Mouse (Mus musculus) c-Kit-positive CD71-negative TER-119-negative erythroid progenitor cells, embryonic 14.5 days (primary cell): ENCODE measurements around the gene Rgs8.

Experiments
- DNase-seq: peaks from one replicate; pipeline ENCODE4 v3.0.0-alpha.2; 2013; ENCODE audit warnings: low read depth

The Rgs8 gene

DNA sequence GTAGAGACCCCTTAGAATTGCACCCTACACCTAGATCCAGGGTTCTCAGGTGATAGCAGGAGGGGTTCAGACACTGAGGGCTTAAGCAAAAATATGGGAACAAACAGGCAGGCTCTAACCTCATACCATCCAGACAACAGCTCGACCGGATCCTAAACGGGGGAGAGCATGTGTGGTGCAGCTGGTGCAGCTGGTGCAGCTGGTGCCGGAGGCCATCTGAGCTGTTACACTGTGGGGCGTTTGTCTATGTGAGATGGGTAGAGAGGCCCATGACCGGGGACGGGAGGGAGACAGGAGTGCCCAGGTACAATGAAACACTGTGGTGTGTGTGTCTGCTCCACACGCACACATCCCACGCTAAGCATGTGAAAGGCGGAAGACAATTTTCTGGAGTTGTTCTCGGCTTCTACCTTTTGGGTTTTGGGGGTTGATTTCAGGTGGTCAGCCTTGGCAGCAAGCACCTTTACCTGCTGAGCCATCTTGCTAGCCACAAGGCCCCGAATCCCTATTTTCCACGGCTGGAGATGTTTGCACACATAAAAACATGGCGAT, 93.4 kb downstream of the Rgs8 start:
- no peak for DNase-seq

DNA sequence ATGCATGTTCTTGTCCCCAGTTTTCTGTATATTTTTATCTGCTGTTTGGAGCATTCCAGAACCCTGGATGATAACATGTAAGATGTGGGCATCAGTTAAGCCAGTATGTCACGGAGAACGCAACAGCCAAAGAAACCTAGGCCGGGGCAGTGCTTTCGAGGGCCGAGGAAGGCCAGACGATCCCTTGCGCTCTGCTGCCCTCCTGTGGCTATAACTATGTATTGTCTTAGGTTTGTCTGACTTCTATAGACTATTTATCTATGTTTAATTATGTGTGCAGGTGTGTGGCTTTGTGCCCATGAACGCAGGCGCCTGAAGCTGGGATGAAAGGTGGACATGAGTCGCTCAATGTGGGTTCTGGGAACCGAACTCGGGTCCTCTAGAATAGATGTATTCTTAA, 93.9 kb downstream of the Rgs8 start:
- DNase-seq: peak; percentile 64

DNA sequence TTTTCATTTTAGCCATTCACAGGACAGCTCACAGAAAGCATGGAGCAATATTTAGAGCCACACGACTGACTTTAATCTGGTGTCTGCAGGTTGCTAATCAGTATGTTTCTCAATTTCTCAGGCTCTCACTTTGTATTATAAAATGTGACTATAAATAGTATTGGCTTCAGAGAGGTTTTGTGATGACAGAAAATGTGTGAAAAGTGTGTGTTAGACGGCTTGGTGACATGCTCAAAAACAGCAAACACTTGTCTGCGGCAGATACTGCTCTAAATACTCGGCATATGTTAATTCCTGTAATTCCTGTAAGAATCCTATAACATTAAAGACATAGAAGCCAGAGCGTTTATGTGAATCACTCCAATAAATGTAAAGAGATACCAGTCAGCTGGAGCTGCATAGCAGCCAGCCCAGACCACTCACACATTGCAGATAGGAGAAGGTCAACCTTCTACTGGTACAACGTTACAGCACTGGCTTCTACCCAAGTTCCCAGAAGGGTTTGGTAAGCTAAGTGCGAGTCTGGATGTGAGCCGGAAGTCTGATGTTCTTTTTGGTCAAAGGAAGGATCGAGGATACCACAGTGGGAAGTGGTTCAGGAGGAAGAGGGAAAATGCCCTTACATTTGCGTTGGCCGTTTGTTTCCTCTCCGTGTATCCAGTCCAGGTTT, 95.2 kb downstream of the Rgs8 start:
- no peak for DNase-seq

DNA sequence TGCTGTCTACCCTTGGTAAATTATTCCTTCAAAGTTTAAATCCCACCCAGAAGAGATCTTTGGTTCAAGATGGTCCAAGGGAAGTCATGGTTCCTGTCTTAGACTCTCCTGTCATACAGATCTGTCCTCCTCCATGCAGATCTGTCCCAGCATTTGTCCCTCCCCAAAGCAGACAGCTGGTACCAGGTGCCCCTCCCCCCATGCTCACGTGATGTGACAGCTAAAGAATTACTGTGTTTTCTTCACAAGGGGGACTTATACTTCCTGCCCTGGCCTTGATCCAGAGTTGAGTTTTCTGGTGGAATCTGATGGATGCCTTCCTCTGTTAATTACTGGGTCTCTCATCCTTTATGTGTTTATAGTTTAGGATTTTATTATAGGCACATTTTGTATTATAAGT, 95.7 kb downstream of the Rgs8 start:
- DNase-seq: peak; percentile 32

DNA sequence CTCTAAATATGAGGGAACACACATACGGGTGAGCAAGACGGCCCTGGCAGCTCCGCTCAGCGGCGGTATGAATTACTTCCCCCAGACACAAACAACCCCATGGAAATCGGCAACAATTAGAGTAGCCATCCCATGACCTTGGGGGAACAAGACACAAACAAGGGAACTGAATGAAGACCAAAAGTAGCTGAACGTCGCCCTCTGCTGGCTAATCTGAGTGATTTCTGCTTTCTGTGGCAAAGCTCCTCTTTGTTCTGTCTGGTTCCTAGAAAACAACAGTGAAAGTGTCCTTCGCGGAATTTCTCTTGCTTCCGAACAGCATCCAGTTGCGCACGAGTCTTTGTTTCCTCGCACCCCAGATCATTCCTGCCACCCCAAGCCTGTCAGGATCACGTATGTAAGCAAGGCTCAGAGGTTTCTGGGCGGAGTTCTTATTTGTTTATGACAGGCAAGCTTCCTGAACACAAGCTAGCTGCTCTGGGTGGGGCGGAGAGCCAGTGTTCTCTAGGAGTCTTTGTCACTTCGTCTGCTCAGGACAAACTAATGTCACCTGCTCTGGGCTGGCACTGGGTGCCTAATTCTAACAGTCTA, 96.5 kb downstream of the Rgs8 start, which contains the start of gene Rnasel:
Gene Rnasel (plus strand): TSS at position 216 of the 591 bp plus-strand sequence.
- DNase-seq: peak; percentile 74
